Mouse (Mus musculus) CH12.LX (cell line): ENCODE results near the gene Tmem120a. TPM values are rescaled to one million over a fixed set of nuclear protein-coding genes. Genes with fewer than 3 reads are reported as not detected.

ENCODE experiments used
- DNase-seq: peaks from one replicate; pipeline ENCODE4 v3.0.0-alpha.2; 2013; ENCODE audit errors: extremely low read depth
- H3K27ac ChIP-seq: 2 replicates; pipeline ENCODE4 v1.5.1; 2012; ENCODE audit warnings: low read depth, mild to moderate bottlenecking, control low read depth, moderate library complexity; ENCODE audit not compliant: insufficient read depth
- H3K27me3 ChIP-seq: replicated peaks from 2 replicates; pipeline ENCODE3; 2012; ENCODE audit warnings: inconsistent platforms
- H3K36me3 ChIP-seq, 2 experiments: replicated peaks in 1 of 2; 2 replicates each; pipeline versions ENCODE3 to v1.6.1; 2012; ENCODE audit warnings: inconsistent platforms in 1 of 2, low read length in 1 of 2, mild to moderate bottlenecking in 1 of 2, mixed read lengths in 1 of 2, moderate library complexity in 1 of 2; ENCODE audit not compliant: control insufficient read depth in 1 of 2, insufficient read depth in 1 of 2
- H3K4me1 ChIP-seq, 2 experiments: 2 replicates each; pipeline ENCODE4 v1.6.1; 2012; ENCODE audit warnings: inconsistent platforms in 1 of 2, moderate library complexity in 1 of 2; ENCODE audit not compliant: insufficient read depth in 2 of 2, control insufficient read depth in 1 of 2
- H3K4me2 ChIP-seq: 2 replicates; pipeline ENCODE4 v1.6.1; 2012; ENCODE audit warnings: low read depth, mild to moderate bottlenecking, control low read depth; ENCODE audit not compliant: poor library complexity, insufficient read depth, severe bottlenecking
- H3K4me3 ChIP-seq, 3 experiments: fragments of 150-350 bp in 1 of 3; sonication (generic) in 1 of 3; replicated peaks in 1 of 3; 2 replicates each; pipeline versions ENCODE3 to v1.5.1; 2011 to 2012; ENCODE audit warnings: low read depth in 2 of 3, low read length in 2 of 3, mild to moderate bottlenecking in 2 of 3, moderate library complexity in 2 of 3, control low read depth in 1 of 3, improper control_type of control experiment in 1 of 3, inconsistent platforms in 1 of 3, mixed read lengths in 1 of 3; ENCODE audit not compliant: poor library complexity in 1 of 3
- H3K79me2 ChIP-seq: replicated peaks from 2 replicates; pipeline ENCODE4 v1.6.1; 2012; ENCODE audit warnings: mild to moderate bottlenecking, moderate library complexity; ENCODE audit not compliant: control insufficient read depth, poor library complexity, insufficient read depth, severe bottlenecking; ENCODE audit errors: extremely low read depth
- H3K9ac ChIP-seq: 2 replicates; pipeline ENCODE4 v1.6.1; 2012; ENCODE audit warnings: low read depth, mild to moderate bottlenecking, control low read depth, moderate library complexity; ENCODE audit not compliant: insufficient read depth
- H3K9me3 ChIP-seq: replicated peaks from 2 replicates; pipeline ENCODE3; 2012; ENCODE audit warnings: low read length, inconsistent platforms, mixed read lengths
- BHLHE40 ChIP-seq: IDR thresholded peaks from 2 replicates; pipeline ENCODE4 v1.6.1; 2011; ENCODE audit warnings: mild to moderate bottlenecking, low read depth, low read length, improper control_type of control experiment
- CTCF ChIP-seq, 2 experiments: IDR thresholded peaks in 1 of 2; conservative IDR thresholded peaks in 1 of 2; 2 replicates each; pipeline ENCODE4 v1.5.1; 2011 to 2012; ENCODE audit warnings: low read depth in 2 of 2, low read length in 2 of 2, improper control_type of control experiment in 1 of 2, inconsistent platforms in 1 of 2, mild to moderate bottlenecking in 1 of 2, moderate library complexity in 1 of 2
- EP300 ChIP-seq: IDR thresholded peaks from 2 replicates; pipeline ENCODE4 v1.6.1; 2011; ENCODE audit warnings: low read length, improper control_type of control experiment
- ETS1 ChIP-seq: conservative IDR thresholded peaks from 2 replicates; pipeline ENCODE4 v1.6.1; 2012; ENCODE audit warnings: low read depth, mild to moderate bottlenecking, inconsistent platforms, low read length, improper control_type of control experiment, moderate library complexity
- GABPA ChIP-seq: IDR thresholded peaks from 2 replicates; pipeline ENCODE4 v1.6.1; 2012; ENCODE audit warnings: low read depth, low read length, improper control_type of control experiment, inconsistent platforms; ENCODE audit not compliant: insufficient replicate concordance
- HCFC1 ChIP-seq: IDR thresholded peaks from 2 replicates; pipeline ENCODE4 v1.6.1; 2012; ENCODE audit warnings: low read depth, mild to moderate bottlenecking, inconsistent platforms, low read length, improper control_type of control experiment
- JUN ChIP-seq: IDR thresholded peaks from 2 replicates; pipeline ENCODE4 v1.6.1; 2011; ENCODE audit warnings: low read depth, mild to moderate bottlenecking, low read length, improper control_type of control experiment, moderate library complexity; ENCODE audit not compliant: insufficient read depth
- JUND ChIP-seq: conservative IDR thresholded peaks from 2 replicates; pipeline ENCODE4 v1.6.1; 2011; ENCODE audit warnings: low read depth, low read length, improper control_type of control experiment
- KAT2A ChIP-seq: IDR thresholded peaks from 2 replicates; pipeline ENCODE4 v1.6.1; 2012; ENCODE audit warnings: low read length, improper control_type of control experiment, inconsistent platforms; ENCODE audit not compliant: insufficient replicate concordance
- MEF2A ChIP-seq: IDR thresholded peaks from 2 replicates; pipeline ENCODE4 v1.6.1; 2014; ENCODE audit warnings: low read depth, mild to moderate bottlenecking, inconsistent platforms, low read length, improper control_type of control experiment, borderline replicate concordance
- MXI1 ChIP-seq: IDR thresholded peaks from 2 replicates; pipeline ENCODE4 v1.6.1; 2011; ENCODE audit warnings: mild to moderate bottlenecking, low read depth, low read length, improper control_type of control experiment
- NELFE ChIP-seq: IDR thresholded peaks from 2 replicates; pipeline ENCODE4 v1.6.1; 2011; ENCODE audit warnings: low read depth, low read length, improper control_type of control experiment
- NRF1 ChIP-seq: IDR thresholded peaks from 2 replicates; pipeline ENCODE4 v1.6.1; 2014; ENCODE audit warnings: low read depth, mild to moderate bottlenecking, inconsistent platforms, low read length, improper control_type of control experiment, moderate library complexity
- POLR2A ChIP-seq: IDR thresholded peaks from 2 replicates; pipeline ENCODE4 v1.6.1; 2011; ENCODE audit warnings: low read depth, mild to moderate bottlenecking, improper control_type of control experiment, low read length
- SMC3 ChIP-seq: IDR thresholded peaks from 2 replicates; pipeline ENCODE4 v1.6.1; 2011; ENCODE audit warnings: low read depth, low read length, improper control_type of control experiment
- UBTF ChIP-seq: IDR thresholded peaks from 2 replicates; pipeline ENCODE4 v1.6.1; 2012; ENCODE audit warnings: low read depth, mild to moderate bottlenecking, inconsistent platforms, low read length, improper control_type of control experiment, moderate library complexity
- USF1 ChIP-seq: IDR thresholded peaks from 2 replicates; pipeline ENCODE4 v1.6.1; 2014; ENCODE audit warnings: low read depth, mild to moderate bottlenecking, inconsistent platforms, low read length, improper control_type of control experiment
- ZC3H11A ChIP-seq: IDR thresholded peaks from 2 replicates; pipeline ENCODE4 v1.6.1; 2012; ENCODE audit warnings: low read depth, mild to moderate bottlenecking, inconsistent platforms, low read length, improper control_type of control experiment
- ZNF384 ChIP-seq: IDR thresholded peaks from 2 replicates; pipeline ENCODE4 v1.6.1; 2012; ENCODE audit warnings: low read depth, low read length, improper control_type of control experiment, inconsistent platforms
- dilution Hi-C: fragments of 300-500 bp; cut with MboI; formaldehyde crosslinking; loops from 2 replicates; pipeline ENCODE4 v1.14.3; 2020; ENCODE audit warnings: low sequenced_read_pairs; ENCODE audit not compliant: extremely low pct_unique_long_range_greater_than_20kb, extremely low pct_ligation_motif_present
- in situ Hi-C: fragments of 300-500 bp; cut with MboI; formaldehyde crosslinking; loops from 3 replicates; pipeline ENCODE4 v1.14.3; 2019; ENCODE audit warnings: low sequenced_read_pairs, low pct_ligation_motif_present, low pct_unique_long_range_greater_than_20kb, mixed read lengths
- polyA plus RNA-seq: library from polyadenylated mRNA; unstranded; fragments of >175 nt; gene quantifications from 2 replicates; pipeline ENCODE4 v1.2.1, GENCODE M21; 2012; ENCODE audit warnings: low read depth; ENCODE audit not compliant: insufficient read length
- total RNA-seq, 2 experiments: library from RNA; depleted of rRNA; stranded (reverse); fragments of 300-350 nt in 1 of 2; fragments of >200 nt in 1 of 2; gene quantifications; 2 replicates each; pipeline ENCODE4 v1.2.3; 2012 to 2014

Tmem120a gene
- total and polyA plus RNA-seq, 3 experiments, result 12.0 to 27.1 (median 21.4) TPM

GRCm38 (mm10) chr5:135727871-135728270 lies 16.4 kb downstream of the Tmem120a start:
- dilution Hi-C loops (no loop called here), in situ Hi-C loops (no loop called here)

GRCm38 (mm10) chr5:135726641-135727346 lies 17.5 kb downstream of the Tmem120a start:
- Histone ChIP-seq H3K27me3 (no peaks in the 10 kb centered on the region), H3K9me3 (no peaks in the 10 kb centered on the region), H3K36me3 (peaks cover 34 to 77% of the 10 kb centered on the region in 2 experiments), H3K79me2 (no peaks in the 10 kb centered on the region), H3K9ac (no peak overlapping the region), H3K4me3 (no peak overlapping the region), H3K27ac (no peak overlapping the region), H3K4me2 (no peak overlapping the region), H3K4me1 (peaks cover 18 to 48% of the 10 kb centered on the region in 2 experiments)
- in situ Hi-C loops, result no loop called here
- no peak for TF ChIP-seq MEF2A
- no peak for DNase-seq
- dilution Hi-C loops, result no loop called here

More at GRCm38 (mm10) chr5:135727871-135728270, 16.4 kb downstream of the Tmem120a start:
- Histone ChIP-seq H3K9me3 (no peaks in the 10 kb centered on the region), H3K4me3 (no peak overlapping the region), H3K4me2 (no peak overlapping the region), H3K79me2 (no peaks in the 10 kb centered on the region), H3K9ac (no peak overlapping the region), H3K4me1 (peaks cover 15 to 38% of the 10 kb centered on the region in 2 experiments), H3K27me3 (no peaks in the 10 kb centered on the region), H3K27ac (no peak overlapping the region), H3K36me3 (peaks cover 45 to 85% of the 10 kb centered on the region in 2 experiments)
- no peak for DNase-seq
- TF ChIP-seq NRF1 (no peak), UBTF (no peak), CTCF (conservative IDR thresholded peaks at IDR 0.05 in 1 of 2, IDR thresholded peaks at IDR 0.05 in 1 of 2; ENCODE audit: low read depth in 2 of 2, low read length in 2 of 2) (no peak), BHLHE40 (no peak), EP300 (no peak), JUN (no peak), GABPA (no peak), ZC3H11A (no peak), JUND (no peak), POLR2A (no peak), SMC3 (no peak), MXI1 (no peak), ETS1 (no peak), USF1 (no peak), ZNF384 (no peak), HCFC1 (no peak), KAT2A (no peak), NELFE (no peak)
